Mouse (Mus musculus): ENCODE measurements around the gene Mettl16. TPM values are rescaled to one million over a fixed set of nuclear protein-coding genes. Genes with fewer than 3 reads are reported as not detected.
"Not testable (repeated sequence)": the region's sequence is repeated elsewhere in the genome, so short reads cannot be mapped to it uniquely, and the experiment has no call there.

The Mettl16 gene
- total RNA-seq, 2 experiments from 2014 or later = 30.7 to 36.0 TPM

- DNase-seq = no peak
Observed at GRCm38 (mm10) chr11:74792874-74793273, 22.2 kb downstream of the Mettl16 start.

DNA sequence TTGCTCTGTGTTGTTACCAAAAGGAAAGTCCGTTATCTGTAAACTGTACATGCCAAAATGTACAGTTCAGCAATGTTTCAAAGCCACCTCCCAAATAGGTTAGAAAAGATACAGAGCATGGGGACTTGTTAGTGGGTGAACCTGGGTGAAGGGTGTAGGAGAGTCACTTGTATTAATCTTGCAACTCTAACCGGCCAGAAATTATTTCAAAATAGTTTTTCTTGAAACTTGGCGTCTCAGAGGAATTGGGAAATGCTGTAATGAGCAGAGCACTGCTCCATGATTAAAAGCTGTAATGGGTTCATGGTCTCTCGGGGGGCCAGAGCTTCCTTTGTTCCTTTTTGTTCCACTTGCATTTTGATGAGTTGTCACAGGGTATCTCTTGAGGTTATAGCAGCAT lies 30.0 kb downstream of the Mettl16 start:
- no peak for DNase-seq

DNA sequence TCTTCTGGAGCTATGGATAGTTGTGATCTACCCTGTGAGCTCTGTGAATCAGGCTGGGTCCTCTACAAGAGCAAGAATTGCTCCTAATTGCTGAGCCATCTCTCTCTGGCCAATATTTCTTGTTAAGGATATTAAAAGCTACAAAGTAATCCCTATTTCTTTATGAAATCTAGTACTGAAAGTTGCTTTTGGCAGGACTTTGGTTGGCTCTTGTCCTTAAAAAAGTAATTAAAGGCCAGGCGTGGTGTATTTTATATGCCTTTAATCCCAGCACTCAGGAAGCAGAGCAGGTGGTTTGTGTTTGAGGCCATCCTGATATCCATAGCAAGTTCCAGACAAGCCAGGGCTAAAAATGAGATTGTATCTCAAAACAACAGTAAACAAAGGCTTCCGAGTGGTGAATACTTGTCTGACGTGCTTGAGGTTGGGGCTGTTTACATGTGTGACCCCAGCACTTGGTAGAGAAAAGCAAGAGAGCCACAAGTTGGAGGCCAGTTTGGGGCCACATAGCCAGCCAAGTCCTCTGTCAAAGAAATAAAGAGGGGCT lies 33.5 kb downstream of the Mettl16 start:
- no peak for DNase-seq

GRCm38 (mm10) chr11:74807246-74807882 lies 36.7 kb downstream of the Mettl16 start:
- no peak for DNase-seq

DNA sequence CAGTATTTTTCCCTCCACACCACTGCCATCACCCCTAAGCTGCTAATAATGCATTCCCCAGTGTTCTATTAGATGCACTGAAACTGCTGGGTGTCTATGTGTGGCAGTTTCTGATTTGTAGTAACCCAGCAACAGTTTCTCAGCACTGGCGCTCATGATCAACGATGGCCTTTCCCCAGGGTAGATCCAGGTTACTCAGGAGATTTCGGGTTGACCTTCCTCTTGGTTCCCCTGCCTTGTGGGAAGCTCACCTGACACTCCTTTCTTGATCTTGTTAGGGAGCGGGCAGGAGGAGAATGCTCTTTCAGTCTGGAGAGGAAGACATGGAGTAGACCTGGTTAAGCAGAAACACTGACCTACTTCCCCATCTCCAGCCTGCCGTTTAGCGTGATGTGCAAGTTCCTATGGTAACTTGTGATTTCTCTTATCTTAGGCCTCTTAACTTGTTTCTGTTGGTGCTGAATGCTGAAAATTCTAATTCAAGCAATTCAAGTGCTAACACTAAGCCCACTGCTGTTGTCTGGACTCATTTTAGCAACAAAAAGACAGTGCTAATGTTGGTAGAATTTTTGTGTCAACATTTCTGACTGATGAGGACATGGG lies 37.7 kb downstream of the Mettl16 start:
- DNase-seq = no peak

GRCm38 (mm10) chr11:74810134-74810533 lies 39.5 kb downstream of the Mettl16 start:
- no peak for DNase-seq

GRCm38 (mm10) chr11:74811027-74811426 lies 40.4 kb downstream of the Mettl16 start:
- DNase-seq = not testable (repeated sequence)

DNA sequence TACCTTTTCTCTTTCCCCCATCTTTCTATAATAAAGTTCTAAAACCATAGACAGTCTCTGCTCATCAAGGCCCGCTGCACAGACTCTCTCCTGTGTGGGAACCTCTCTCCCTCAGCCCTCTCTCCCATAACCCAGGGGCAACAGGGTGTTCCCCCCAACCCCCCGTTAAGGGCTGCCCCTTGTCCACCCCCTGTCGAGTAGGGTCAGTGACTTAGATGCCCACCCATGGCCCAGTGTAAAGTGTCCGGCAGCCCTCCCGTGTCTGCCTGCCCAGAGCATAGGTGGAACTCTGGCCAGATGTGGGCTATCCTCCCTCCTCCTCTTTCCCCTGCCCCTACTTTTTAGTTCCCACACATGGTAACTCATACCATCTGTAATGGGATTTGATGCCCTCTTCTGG lies 40.9 kb downstream of the Mettl16 start:
- DNase-seq = no peak

GRCm38 (mm10) chr11:74815795-74816194 lies 45.2 kb downstream of the Mettl16 start:
- no peak for DNase-seq

- DNase-seq = no peak
Observed at GRCm38 (mm10) chr11:74820921-74821320, 50.3 kb downstream of the Mettl16 start.

- DNase-seq = no peak
Observed at GRCm38 (mm10) chr11:74821463-74821862, 50.8 kb downstream of the Mettl16 start.

DNA sequence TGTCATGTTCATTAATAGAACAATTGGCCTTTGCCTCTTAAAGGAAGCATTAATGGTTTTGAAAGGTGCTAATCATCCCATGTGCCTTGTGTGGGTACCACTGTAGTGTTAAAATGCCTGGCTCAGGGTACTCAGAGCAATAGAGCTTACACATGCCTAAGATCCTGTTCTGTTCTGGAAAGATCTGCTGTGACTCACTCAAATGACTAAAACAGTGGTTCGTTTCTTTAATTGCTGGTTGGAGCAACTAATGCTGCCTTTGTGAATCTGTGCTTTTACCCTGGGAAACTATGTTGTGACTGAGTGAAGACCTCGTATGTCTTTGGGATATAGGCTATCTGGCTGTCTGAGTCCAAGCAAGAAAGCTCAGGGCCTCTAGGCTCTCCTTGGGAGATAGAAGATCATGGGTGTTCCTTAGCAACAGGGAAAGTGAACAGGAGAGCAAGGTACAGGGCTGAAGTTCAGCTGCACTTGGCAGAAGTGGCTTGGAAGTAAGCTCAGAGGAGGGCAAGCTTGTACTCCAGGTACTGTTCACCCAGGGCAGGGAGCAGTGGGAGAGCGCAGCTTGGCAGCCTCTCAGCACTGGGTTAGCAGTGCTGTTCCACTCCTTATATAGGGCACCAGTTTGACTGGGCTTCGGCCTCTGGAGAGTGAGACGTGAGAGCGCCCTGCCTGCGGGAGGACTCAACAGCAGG lies 52.3 kb downstream of the Mettl16 start:
- DNase-seq = no peak

DNA sequence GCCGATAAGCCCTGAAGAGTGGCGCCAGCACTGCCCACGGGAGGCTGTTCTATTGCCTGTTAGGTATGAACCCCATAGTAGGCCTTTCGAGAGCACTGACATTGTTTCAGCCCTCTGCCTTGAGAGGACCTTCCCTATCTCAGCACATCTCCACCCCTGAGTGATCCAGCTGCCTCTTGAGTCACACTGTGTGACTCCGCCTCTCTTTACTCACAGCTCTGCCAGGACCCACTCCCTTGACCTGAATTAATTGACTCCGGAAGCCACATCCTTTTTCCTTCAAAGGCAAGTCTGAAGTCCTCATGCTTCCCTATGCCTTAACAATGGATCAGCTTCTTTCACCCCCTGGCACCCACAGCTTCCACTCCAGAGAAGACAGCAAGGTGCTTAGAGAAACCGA lies 55.5 kb downstream of the Mettl16 start:
- no peak for DNase-seq

DNA sequence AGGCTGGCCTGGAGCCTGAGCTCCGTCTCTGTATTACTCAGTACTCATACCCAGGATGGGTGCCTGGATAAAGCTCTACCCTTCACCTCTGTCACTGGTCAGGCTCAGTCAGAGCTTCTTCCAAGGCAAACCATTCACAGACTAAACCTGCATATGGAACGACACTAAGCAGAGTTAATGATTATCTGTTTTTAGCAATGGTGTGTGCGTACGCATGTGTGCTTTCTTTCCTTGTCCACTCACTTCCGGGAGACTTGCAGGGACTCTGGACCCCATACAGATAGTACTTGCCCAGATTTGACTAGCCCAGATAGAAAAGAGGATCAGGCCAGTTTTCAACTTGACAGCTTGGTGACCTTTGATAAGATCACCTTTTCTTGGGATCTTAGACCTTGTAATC lies 56.1 kb downstream of the Mettl16 start:
- DNase-seq = no peak

DNA sequence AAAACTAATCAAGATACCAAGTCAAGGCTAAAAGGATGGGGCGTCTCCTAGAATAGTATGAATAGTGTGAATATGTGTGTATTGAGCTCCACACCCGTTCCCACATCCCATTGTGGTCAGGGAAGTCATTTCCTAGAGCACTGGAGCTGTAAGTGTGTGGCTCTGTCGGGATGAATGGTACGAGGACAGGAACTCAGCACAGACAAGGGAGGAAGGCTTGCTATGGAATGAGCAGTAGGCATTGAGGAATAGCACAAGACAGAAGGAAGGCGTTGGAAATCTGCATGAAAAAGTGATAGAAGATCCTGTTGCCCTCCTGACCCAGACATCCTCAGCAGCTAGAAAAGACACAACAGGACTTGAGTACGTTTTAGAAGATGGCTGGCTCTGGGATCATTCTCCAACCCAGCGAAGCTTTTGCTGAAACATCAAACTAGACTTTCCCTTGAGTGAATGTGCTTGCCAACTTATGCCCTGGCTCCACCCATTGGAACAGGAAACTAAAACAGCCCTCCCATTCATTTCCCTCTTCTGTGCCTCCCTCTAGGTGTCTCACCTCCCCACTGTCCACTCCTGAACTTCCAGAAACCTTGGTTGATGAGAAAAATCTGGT lies 57.3 kb downstream of the Mettl16 start:
- no peak for DNase-seq

- no peak for DNase-seq
Observed at GRCm38 (mm10) chr11:74828404-74828931, 57.8 kb downstream of the Mettl16 start.

DNA sequence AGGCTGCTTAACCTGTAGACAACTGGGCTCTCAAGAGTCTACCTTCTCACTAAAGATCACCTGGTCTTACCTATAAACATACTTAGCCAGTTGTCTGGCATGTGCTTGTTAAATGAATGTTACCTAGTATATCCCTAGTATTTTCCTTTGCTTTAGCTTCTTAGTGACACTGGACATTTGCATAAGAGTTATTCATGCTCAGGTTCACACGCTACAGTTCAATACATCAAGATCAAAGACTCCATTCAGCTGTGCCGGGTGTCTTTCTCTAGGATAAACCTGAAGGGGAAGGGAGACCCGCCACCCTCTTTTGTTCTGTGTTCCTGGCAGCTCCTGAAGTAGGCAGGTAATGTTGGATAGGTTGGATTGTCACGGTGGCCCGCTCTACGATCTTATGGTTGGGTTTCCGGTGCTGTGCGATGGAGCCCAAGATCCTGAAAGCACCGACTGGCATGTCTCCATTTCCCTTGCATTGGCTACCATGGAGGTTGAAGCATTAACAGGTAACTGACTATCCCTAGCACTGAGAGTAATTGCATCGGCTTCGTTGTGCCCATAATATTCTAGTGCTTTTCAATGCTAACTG lies 58.4 kb downstream of the Mettl16 start:
- no peak for DNase-seq

DNA sequence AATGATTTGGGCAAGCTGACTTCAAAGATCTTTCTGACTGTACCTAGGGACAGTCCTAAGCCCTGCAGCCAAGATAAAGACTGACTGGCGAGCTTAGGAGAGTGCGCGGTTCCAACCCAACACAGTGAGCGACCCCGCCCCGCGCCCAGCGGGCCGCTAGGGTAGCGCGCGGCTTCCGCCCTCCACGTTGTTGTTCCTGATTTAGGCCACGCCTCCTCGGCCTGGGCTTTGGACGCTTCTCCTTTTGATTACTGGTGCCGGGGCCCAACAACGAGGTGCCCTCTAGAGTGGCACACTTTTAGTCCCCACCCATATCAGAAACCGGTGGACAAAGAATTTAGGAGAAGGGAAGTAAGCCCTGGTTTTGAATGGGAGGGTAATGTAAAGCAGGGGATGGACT lies 59.2 kb downstream of the Mettl16 start:
- DNase-seq = peak in 1 of 2 experiments; percentile 77

DNA sequence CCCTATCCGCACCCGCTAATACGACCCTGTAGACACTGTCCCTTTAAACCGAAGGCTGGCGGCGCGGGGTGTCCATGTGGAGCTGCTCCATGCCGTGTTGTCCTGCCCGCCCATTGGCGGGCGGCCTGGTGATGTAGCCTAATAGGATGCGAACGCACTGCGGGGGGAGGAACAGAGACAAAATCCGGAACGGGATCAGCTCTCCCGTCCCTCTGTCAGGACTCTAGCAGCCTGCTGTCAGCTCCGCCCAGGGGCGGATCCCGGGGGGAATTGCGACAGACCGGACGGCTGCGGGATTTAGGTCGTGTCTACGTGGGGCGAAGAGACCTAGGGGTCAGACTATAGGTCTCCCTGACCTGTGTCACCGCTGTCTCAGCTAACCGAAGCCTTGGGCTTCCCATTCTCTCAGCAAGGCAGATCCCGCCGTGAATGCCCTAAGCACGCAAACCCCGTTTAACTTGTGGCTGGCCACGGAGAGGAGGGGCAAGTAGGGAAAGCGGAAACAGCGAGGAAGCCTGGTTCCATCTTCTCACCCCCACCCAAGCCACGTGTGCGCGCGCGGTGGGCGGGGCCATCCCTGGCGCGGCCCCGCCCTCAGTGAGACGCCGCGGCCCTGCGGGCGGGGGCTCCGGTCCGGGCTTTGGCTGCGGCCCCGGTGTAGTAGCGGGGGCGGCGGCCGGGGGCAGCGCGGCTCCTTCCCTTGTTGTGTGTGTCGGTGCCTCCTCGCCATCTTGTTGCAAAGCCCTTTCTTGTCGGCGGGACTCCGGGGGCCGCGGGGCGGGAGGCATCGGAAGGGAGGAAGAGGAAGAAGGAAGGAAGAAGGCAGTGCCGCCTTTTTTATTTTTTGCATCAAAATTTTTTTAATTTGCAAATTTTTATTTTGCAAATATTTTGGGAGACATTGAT lies 59.9 kb downstream of the Mettl16 start, which contains the start of gene Mnt:
Gene Mnt, plus strand, starts transcription at position 665 of the 906 bp plus-strand sequence.
- peak; percentile 99 for DNase-seq

DNA sequence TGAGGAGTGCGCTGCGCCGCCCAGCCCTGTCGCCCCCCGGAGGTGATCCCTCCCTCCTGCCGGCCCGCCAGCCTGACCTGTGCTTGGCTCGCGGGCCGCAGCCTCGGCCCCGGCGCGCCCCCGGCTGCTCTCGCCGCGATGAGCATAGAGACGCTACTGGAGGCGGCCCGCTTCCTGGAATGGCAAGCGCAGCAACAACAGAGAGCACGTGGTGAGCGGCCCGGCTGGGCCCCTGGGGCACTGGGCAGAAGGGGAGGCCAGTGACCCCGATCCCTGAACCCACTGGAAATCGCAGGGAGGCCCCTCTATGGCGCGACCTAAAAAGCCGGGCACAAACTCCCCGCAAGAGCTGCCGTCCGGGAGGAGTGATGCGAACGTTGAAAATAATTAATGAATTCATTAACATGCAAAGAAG lies 60.6 kb downstream of the Mettl16 start:
- DNase-seq = no peak
